Mouse (Mus musculus): ENCODE measurements around the gene Ica1.

GRCm38 (mm10) chr6:8693926-8694635 lies 84.2 kb downstream of the Ica1 start:
- no peak for TF ChIP-seq POLR2A (IDR thresholded peaks at IDR 0.05; ENCODE audit: insufficient read depth, low read depth, low read length)
- TF ChIP-seq EP300 (IDR thresholded peaks at IDR 0.05; ENCODE audit: insufficient read depth, low read depth, low read length) = no peak
- no peak for TF ChIP-seq CTCF (IDR thresholded peaks at IDR 0.05)

All from heart, adult 2 months (tissue).